Mouse (Mus musculus): ENCODE measurements around the gene Marveld3.

The Marveld3 gene

DNA sequence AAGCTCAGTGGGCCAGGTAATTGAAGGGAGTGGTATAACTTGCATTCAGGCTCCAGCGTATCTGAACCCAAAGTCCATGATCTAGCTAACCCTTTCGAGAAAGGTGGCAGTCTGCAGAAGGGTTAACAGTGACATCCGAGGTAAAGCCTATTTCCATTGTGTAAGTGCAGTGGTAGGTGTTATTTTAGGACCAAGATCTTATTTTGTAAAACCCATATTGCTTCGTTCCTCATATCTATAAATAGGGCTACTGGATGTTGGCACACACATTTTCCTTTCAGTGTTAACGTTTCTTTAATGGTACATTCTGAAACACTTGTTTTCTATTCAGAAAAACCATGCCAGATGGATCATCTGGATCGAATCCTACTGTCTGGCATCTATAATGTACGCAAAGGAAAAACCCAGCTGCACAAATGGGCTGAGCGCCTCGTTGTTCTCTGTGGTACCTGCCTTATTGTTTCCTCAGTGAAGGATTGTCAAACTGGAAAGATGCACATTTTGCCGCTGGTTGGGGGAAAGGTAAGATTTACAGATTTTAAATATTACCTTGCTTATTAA, 58.0 kb downstream of the Marveld3 start:
- DNase-seq (ENCODE audit: low read depth): peak; percentile 57

DNA sequence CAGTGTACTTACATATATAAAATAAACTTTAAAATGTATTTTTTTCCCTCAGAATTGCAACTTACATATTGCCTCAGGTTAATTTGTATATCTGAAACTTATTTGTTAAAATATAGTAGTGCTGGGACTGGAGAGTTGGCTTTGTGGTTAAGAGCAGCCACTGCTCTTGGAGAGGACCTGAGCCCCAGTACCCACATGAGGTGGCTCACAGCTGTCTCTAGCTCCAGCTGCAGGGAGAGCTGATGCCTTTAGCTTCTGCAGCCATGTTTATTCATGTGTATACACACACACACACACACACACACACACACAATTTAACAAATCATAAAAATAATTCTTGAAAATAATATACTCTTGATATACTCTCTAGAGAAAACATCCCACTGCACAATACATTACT, 59.6 kb downstream of the Marveld3 start:
- DNase-seq (ENCODE audit: low read depth): no peak
